18 mouse cellular contexts compared by ENCODE assay signal in genomic region chr9:48687891-48688290, GRCm38 (mm10).
A peak's percentile ranks its signal among the peaks of the same experiment; 100 is the strongest.
DNase-seq lines count a peak whose midpoint lies in the region; ATAC-seq lines count a peak whose summit lies in the region.
"Had no signal": no experiment of that assay in that cellular context is flagged by ENCODE, and none has a peak within 500 bp of the region (broad histone marks: within the 10 kb centered on the region; RNA-seq: fewer than 3 reads in every experiment).

No protein-coding gene starts in this region.

- H3K4me2 ChIP-seq in hindbrain, embryonic 14.5 days (replicated peaks): no peak overlapping the region
- peak overlapping the region; percentile 68 for H3K4me2 ChIP-seq in liver, embryonic 12.5 days
- no peak overlapping the region for H3K4me2 ChIP-seq in liver, embryonic 13.5 days
- H3K4me2 ChIP-seq in neural tube, embryonic 15.5 days: no peak overlapping the region
- H3K4me2 ChIP-seq: forebrain, embryonic 12.5 days; hindbrain, embryonic 13.5 days had no signal

- H3K4me3 ChIP-seq in hindbrain, embryonic 10.5 days: no peak overlapping the region
- H3K4me3 ChIP-seq in hindbrain, embryonic 14.5 days (replicated peaks; ENCODE audit: low read length): no peak overlapping the region
- no peak overlapping the region for H3K4me3 ChIP-seq in liver, embryonic 12.5 days
- H3K4me3 ChIP-seq in liver, embryonic 13.5 days (replicated peaks): no peak overlapping the region
- H3K4me3 ChIP-seq in neural tube, embryonic 15.5 days (replicated peaks): no peak overlapping the region
- H3K4me3 ChIP-seq: embryonic facial prominence, embryonic 10.5 days; forebrain, embryonic 12.5 days; hindbrain, embryonic 13.5 days had no signal

- ATAC-seq in hindbrain, embryonic 14.5 days (ENCODE audit: low FRiP score): no peak
- ATAC-seq in liver, embryonic 12.5 days: no peak
- no peak for ATAC-seq in liver, embryonic 13.5 days (ENCODE audit: low read depth)
- no peak for ATAC-seq in neural tube, embryonic 15.5 days (ENCODE audit: low FRiP score)
- ATAC-seq: forebrain, embryonic 16.5 days had no signal

- H3K9ac ChIP-seq in hindbrain, embryonic 14.5 days: no peak overlapping the region
- H3K9ac ChIP-seq in liver, embryonic 12.5 days: no peak overlapping the region
- H3K9ac ChIP-seq in liver, embryonic 13.5 days: no peak overlapping the region
- H3K9ac ChIP-seq in neural tube, embryonic 15.5 days (replicated peaks): no peak overlapping the region
- H3K9ac ChIP-seq: forebrain, embryonic 12.5 days; hindbrain, embryonic 13.5 days had no signal

- intact Hi-C loops in left cerebral cortex, postnatal 25 days (cut with DNase I): no loop called here

- H3K36me3 ChIP-seq in hindbrain, embryonic 10.5 days: no peaks in the 10 kb centered on the region
- no peaks in the 10 kb centered on the region for H3K36me3 ChIP-seq in hindbrain, embryonic 14.5 days (replicated peaks; ENCODE audit: control insufficient read depth, insufficient read depth)
- no peaks in the 10 kb centered on the region for H3K36me3 ChIP-seq in liver, embryonic 12.5 days
- no peaks in the 10 kb centered on the region for H3K36me3 ChIP-seq in liver, embryonic 13.5 days
- H3K36me3 ChIP-seq in neural tube, embryonic 15.5 days: no peaks in the 10 kb centered on the region
- H3K36me3 ChIP-seq: embryonic facial prominence, embryonic 10.5 days; forebrain, embryonic 12.5 days; hindbrain, embryonic 13.5 days had no signal

- H3K27ac ChIP-seq in hindbrain, embryonic 10.5 days: peak overlapping the region; percentile 71
- no peak overlapping the region for H3K27ac ChIP-seq in hindbrain, embryonic 14.5 days
- H3K27ac ChIP-seq in liver, embryonic 12.5 days: peak overlapping the region; percentile 87
- peak overlapping the region; percentile 89 for H3K27ac ChIP-seq in liver, embryonic 13.5 days
- H3K27ac ChIP-seq in neural tube, embryonic 15.5 days (replicated peaks): peak overlapping the region; percentile 37; the same call in 1 of the 2 replicates
- H3K27ac ChIP-seq: forebrain, embryonic 12.5 days; hindbrain, embryonic 13.5 days had no signal

- H3K27me3 ChIP-seq in hindbrain, embryonic 10.5 days (ENCODE audit: insufficient read depth, poor library complexity, severe bottlenecking): 0 out of 2 replicates have a peak, but pooled peaks cover 3% of the 10 kb centered on the region
- H3K27me3 ChIP-seq in hindbrain, embryonic 14.5 days (ENCODE audit: control insufficient read depth, insufficient read depth, low read length): no peaks in the 10 kb centered on the region
- peaks cover 9% of the 10 kb centered on the region; the same call in 1 of the 2 replicates for H3K27me3 ChIP-seq in liver, embryonic 12.5 days (replicated peaks)
- no peaks in the 10 kb centered on the region for H3K27me3 ChIP-seq in liver, embryonic 13.5 days
- no peaks in the 10 kb centered on the region for H3K27me3 ChIP-seq in neural tube, embryonic 15.5 days (replicated peaks)
- H3K27me3 ChIP-seq: hindbrain, embryonic 13.5 days had no signal

- no peak for DNase-seq in hindbrain, embryonic 10.5 days (ENCODE audit: low spot score)
- DNase-seq in hindbrain, embryonic 14.5 days (ENCODE audit: low spot score): no peak
- no peak for DNase-seq in liver
- no peak for DNase-seq in liver, embryonic 13.5 days
- no peak for DNase-seq in left cerebral cortex, postnatal 25 days (ENCODE audit: low spot score in 2 of 2)
- DNase-seq: adrenal gland, adult 2 months; adrenal gland, postnatal 36 days; cerebellum, adult 2 months; cerebellum, postnatal 10 days; gastrocnemius, postnatal 25 days; heart, postnatal 10 days; heart, postnatal 4 days had no signal

- no peaks in the 10 kb centered on the region for H3K9me3 ChIP-seq in hindbrain, embryonic 10.5 days
- H3K9me3 ChIP-seq in hindbrain, embryonic 14.5 days (ENCODE audit: control insufficient read depth, low read length): no peaks in the 10 kb centered on the region
- H3K9me3 ChIP-seq in liver, embryonic 12.5 days (replicated peaks): no peaks in the 10 kb centered on the region
- H3K9me3 ChIP-seq in liver, embryonic 13.5 days (replicated peaks): no peaks in the 10 kb centered on the region
- H3K9me3 ChIP-seq in neural tube, embryonic 15.5 days (replicated peaks): no peaks in the 10 kb centered on the region
- H3K9me3 ChIP-seq: embryonic facial prominence, embryonic 10.5 days; forebrain, embryonic 12.5 days; hindbrain, embryonic 13.5 days had no signal

- 77% methylated on average over 7 of the region's 7 CpGs for WGBS in hindbrain, embryonic 10.5 days
- WGBS in hindbrain, embryonic 14.5 days: 68% methylated on average over 7 of the region's 7 CpGs
- WGBS in liver, embryonic 12.5 days (ENCODE audit: insufficient replicate concordance): 76% methylated on average over 7 of the region's 7 CpGs
- WGBS in liver, embryonic 13.5 days (ENCODE audit: insufficient replicate concordance): 75% methylated on average over 7 of the region's 7 CpGs
- 73% methylated on average over 7 of the region's 7 CpGs for WGBS in neural tube, embryonic 15.5 days

- H3K4me1 ChIP-seq in hindbrain, embryonic 10.5 days (replicated peaks): peaks cover 77% of the 10 kb centered on the region
- 0 out of 2 replicates have a peak, but pooled peaks cover 4% of the 10 kb centered on the region for H3K4me1 ChIP-seq in hindbrain, embryonic 14.5 days (replicated peaks; ENCODE audit: control insufficient read depth, insufficient read depth, low read length)
- peaks cover 35% of the 10 kb centered on the region for H3K4me1 ChIP-seq in liver, embryonic 12.5 days
- peaks cover 38% of the 10 kb centered on the region for H3K4me1 ChIP-seq in liver, embryonic 13.5 days (replicated peaks)
- H3K4me1 ChIP-seq in neural tube, embryonic 15.5 days: peaks cover 19% of the 10 kb centered on the region; the same call in 1 of the 2 replicates
